Mouse (Mus musculus) MEL (cell line): Measurements from ENCODE around the gene Zbbx. TPM values are rescaled to one million over a fixed set of nuclear protein-coding genes. Genes with fewer than 3 reads are reported as not detected.

Experiments used
- DNase-seq: peaks from one replicate; pipeline ENCODE4 v3.0.0; 2011; ENCODE audit warnings: low read depth, low spot score
- H3K27ac ChIP-seq: 2 replicates; pipeline ENCODE4 v1.5.1; 2012; ENCODE audit warnings: low read depth, mild to moderate bottlenecking, control low read depth, low read length, moderate library complexity; ENCODE audit not compliant: control insufficient read depth
- H3K27me3 ChIP-seq, 2 experiments: fragments of 150-350 bp in 1 of 2; sonication (generic) in 1 of 2; 2 replicates each; pipeline ENCODE4 v1.6.1; 2012; ENCODE audit warnings: low read length in 2 of 2, mild to moderate bottlenecking in 2 of 2, improper control_type of control experiment in 1 of 2, moderate library complexity in 1 of 2; ENCODE audit not compliant: insufficient read depth in 2 of 2, control insufficient read depth in 1 of 2
- H3K36me3 ChIP-seq, 2 experiments: 2 replicates each; pipeline ENCODE4 v1.6.1; 2012 to 2014; ENCODE audit warnings: low read length in 2 of 2, improper control_type of control experiment in 1 of 2, inconsistent platforms in 1 of 2, mild to moderate bottlenecking in 1 of 2; ENCODE audit not compliant: insufficient read depth in 2 of 2, control insufficient read depth in 1 of 2
- H3K4me1 ChIP-seq, 2 experiments: fragments of 150-350 bp in 1 of 2; sonication (generic) in 1 of 2; 2 replicates each; pipeline ENCODE4 v1.6.1; 2012; ENCODE audit warnings: low read length in 2 of 2, improper control_type of control experiment in 1 of 2, mild to moderate bottlenecking in 1 of 2; ENCODE audit not compliant: insufficient read depth in 2 of 2, control insufficient read depth in 1 of 2
- H3K4me3 ChIP-seq, 2 experiments: fragments of 150-350 bp in 1 of 2; sonication (generic) in 1 of 2; 2 replicates each; pipeline ENCODE4 v1.5.1; 2012; ENCODE audit warnings: low read depth in 2 of 2, low read length in 2 of 2, mild to moderate bottlenecking in 2 of 2, moderate library complexity in 2 of 2, control low read depth in 1 of 2, improper control_type of control experiment in 1 of 2; ENCODE audit not compliant: control insufficient read depth in 1 of 2, insufficient read depth in 1 of 2
- H3K79me2 ChIP-seq: 2 replicates; pipeline ENCODE4 v1.6.1; 2012; ENCODE audit warnings: mild to moderate bottlenecking, low read length, moderate library complexity; ENCODE audit not compliant: control insufficient read depth, poor library complexity, insufficient read depth
- H3K9ac ChIP-seq: 2 replicates; pipeline ENCODE4 v1.6.1; 2012; ENCODE audit warnings: low read depth, mild to moderate bottlenecking, control low read depth, low read length, moderate library complexity; ENCODE audit not compliant: control insufficient read depth, poor library complexity, severe bottlenecking
- H3K9me3 ChIP-seq: fragments of 150-350 bp; sonication (generic); replicated peaks from 2 replicates; pipeline ENCODE4 v1.6.1; 2012; ENCODE audit warnings: mild to moderate bottlenecking, low read length, improper control_type of control experiment, moderate library complexity; ENCODE audit not compliant: insufficient read depth
- EP300 ChIP-seq, 2 experiments: IDR thresholded peaks; 2 replicates each; pipeline ENCODE4 v1.6.1; 2011; ENCODE audit warnings: improper control_type of control experiment in 2 of 2, low read length in 2 of 2, low read depth in 1 of 2, mild to moderate bottlenecking in 1 of 2
- ETS1 ChIP-seq: IDR thresholded peaks from 2 replicates; pipeline ENCODE4 v1.6.1; 2012; ENCODE audit warnings: low read depth, mild to moderate bottlenecking, inconsistent platforms, low read length, improper control_type of control experiment, moderate library complexity
- GABPA ChIP-seq: IDR thresholded peaks from 2 replicates; pipeline ENCODE4 v1.6.1; 2012; ENCODE audit warnings: low read depth, mild to moderate bottlenecking, inconsistent platforms, low read length, improper control_type of control experiment, moderate library complexity
- MAZ ChIP-seq: IDR thresholded peaks from 2 replicates; pipeline ENCODE4 v1.6.1; 2012; ENCODE audit warnings: low read depth, mild to moderate bottlenecking, inconsistent platforms, low read length, improper control_type of control experiment
- MEF2A ChIP-seq: IDR thresholded peaks from 2 replicates; pipeline ENCODE4 v1.6.1; 2014; ENCODE audit warnings: low read depth, mild to moderate bottlenecking, inconsistent platforms, low read length, improper control_type of control experiment; ENCODE audit not compliant: poor library complexity, insufficient replicate concordance, severe bottlenecking; ENCODE audit errors: extremely low read depth
- MXI1 ChIP-seq: IDR thresholded peaks from 2 replicates; pipeline ENCODE4 v1.6.1; 2011; ENCODE audit warnings: mild to moderate bottlenecking, low read depth, low read length, improper control_type of control experiment
- MYB ChIP-seq: IDR thresholded peaks from 2 replicates; pipeline ENCODE4 v1.6.1; 2011; ENCODE audit warnings: mild to moderate bottlenecking, low read depth, low read length, improper control_type of control experiment
- MYC ChIP-seq: IDR thresholded peaks from 2 replicates; pipeline ENCODE4 v1.6.1; 2011; ENCODE audit warnings: low read depth, mild to moderate bottlenecking, low read length, improper control_type of control experiment, moderate library complexity
- POLR2A ChIP-seq, 2 experiments: IDR thresholded peaks; 2 replicates each; pipeline ENCODE4 v1.6.1; 2011 to 2012; ENCODE audit warnings: low read length in 2 of 2, mild to moderate bottlenecking in 2 of 2, control low read depth in 1 of 2, improper control_type of control experiment in 1 of 2, low read depth in 1 of 2, moderate library complexity in 1 of 2; ENCODE audit not compliant: control insufficient read depth in 1 of 2, insufficient read depth in 1 of 2, poor library complexity in 1 of 2
- POLR2AphosphoS5 ChIP-seq: IDR thresholded peaks from 2 replicates; pipeline ENCODE4 v1.6.1; 2012; ENCODE audit warnings: low read depth, borderline replicate concordance, mild to moderate bottlenecking, inconsistent platforms, low read length, moderate library complexity, mixed read lengths
- SIN3A ChIP-seq: IDR thresholded peaks from 2 replicates; pipeline ENCODE4 v1.6.1; 2012; ENCODE audit warnings: low read length, improper control_type of control experiment, inconsistent platforms
- TAL1 ChIP-seq: IDR thresholded peaks from 2 replicates; pipeline ENCODE4 v1.6.1; 2012; ENCODE audit warnings: mild to moderate bottlenecking, inconsistent platforms, low read length, moderate library complexity, mixed read lengths
- ZKSCAN1 ChIP-seq: IDR thresholded peaks from 2 replicates; pipeline ENCODE4 v1.6.1; 2012; ENCODE audit warnings: low read depth, mild to moderate bottlenecking, inconsistent platforms, low read length, improper control_type of control experiment, moderate library complexity
- ZMIZ1 ChIP-seq: IDR thresholded peaks from 2 replicates; pipeline ENCODE4 v1.6.1; 2012; ENCODE audit warnings: low read depth, mild to moderate bottlenecking, inconsistent platforms, low read length, improper control_type of control experiment, moderate library complexity
- polyA plus RNA-seq, 2 experiments: library from polyadenylated mRNA; stranded (reverse) in 1 of 2; unstranded in 1 of 2; fragments of >175 nt in 1 of 2; fragments of >200 nt in 1 of 2; gene quantifications; 2 replicates each; pipeline versions ENCODE4 v1.2.1 to v1.2.4; 2012; ENCODE audit warnings: low replicate concordance in 2 of 2, low read depth in 1 of 2; ENCODE audit not compliant: insufficient read length in 2 of 2, insufficient read depth in 1 of 2, missing spikeins in 1 of 2
- total RNA-seq: library from RNA; depleted of rRNA; stranded (reverse); fragments of 300-350 nt; gene quantifications from 2 replicates; pipeline ENCODE4 v1.2.3, GENCODE M21; 2012; rRNA removed

Zbbx gene
- total and polyA plus RNA-seq, 3 experiments: not detected

DNA sequence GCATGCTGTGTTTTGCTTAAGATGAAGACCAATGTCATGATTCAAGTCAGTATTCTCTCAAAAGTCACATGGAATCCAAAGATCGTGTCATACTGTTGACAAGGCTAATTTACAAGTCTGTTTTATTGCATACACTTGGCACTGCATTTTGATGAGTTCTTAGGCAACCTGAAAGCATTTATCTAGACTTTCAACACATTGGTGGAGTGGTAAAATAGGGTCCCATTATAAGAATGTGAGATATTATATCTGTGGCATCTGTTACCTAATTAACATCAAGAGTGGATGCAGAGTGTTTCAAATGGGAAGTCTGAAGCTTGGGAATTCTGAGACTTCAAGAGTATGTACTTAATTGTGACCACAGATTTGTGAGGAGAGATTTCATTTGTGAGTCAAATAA lies 79.1 kb downstream of the Zbbx start:
- Histone ChIP-seq H3K9ac (no peak overlapping the region), H3K27me3 (no peaks in the 10 kb centered on the region), H3K27ac (no peak overlapping the region), H3K4me3 (no peak overlapping the region), H3K9me3 (no peaks in the 10 kb centered on the region), H3K4me1 (no peaks in the 10 kb centered on the region), H3K79me2 (no peaks in the 10 kb centered on the region), H3K36me3 (no peaks in the 10 kb centered on the region)
- DNase-seq: no peak
- no peak for TF ChIP-seq GABPA
- TF ChIP-seq ETS1: no peak
- TF ChIP-seq ZKSCAN1: no peak
- TF ChIP-seq EP300 (IDR thresholded peaks at IDR 0.05; ENCODE audit: low read depth in 1 of 2, low read length in 2 of 2): no peak
- no peak for TF ChIP-seq MXI1

DNA sequence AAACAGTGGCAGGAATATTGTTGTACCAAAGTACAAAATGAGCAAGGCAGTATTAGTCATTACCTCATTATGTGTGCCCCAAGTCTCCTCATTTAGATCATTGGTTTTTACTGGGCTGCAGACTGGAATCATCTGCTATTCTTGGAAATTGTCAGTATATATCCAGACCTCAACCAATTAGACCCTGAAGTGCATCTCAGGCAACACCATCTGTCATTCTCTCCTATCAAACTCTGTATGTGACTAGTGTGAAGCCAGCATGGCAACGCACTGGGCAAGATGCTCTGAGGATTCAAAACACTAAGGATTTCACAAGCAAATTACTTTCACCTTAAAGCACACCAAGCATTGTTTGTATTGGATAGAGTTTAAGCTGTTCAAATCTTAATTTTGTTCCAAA lies 85.9 kb downstream of the Zbbx start:
- TF ChIP-seq POLR2A (IDR thresholded peaks at IDR 0.05; ENCODE audit: control insufficient read depth in 1 of 2, insufficient read depth in 1 of 2, low read depth in 1 of 2, low read length in 2 of 2, poor library complexity in 1 of 2): no peak
- TF ChIP-seq MXI1: no peak
- no peak for TF ChIP-seq MAZ
- no peak for TF ChIP-seq TAL1
- no peak for TF ChIP-seq ZKSCAN1
- TF ChIP-seq MEF2A: no peak
- TF ChIP-seq SIN3A: no peak
- TF ChIP-seq POLR2AphosphoS5: no peak
- H3K4me1 ChIP-seq: no peaks in the 10 kb centered on the region
- DNase-seq: no peak

DNA sequence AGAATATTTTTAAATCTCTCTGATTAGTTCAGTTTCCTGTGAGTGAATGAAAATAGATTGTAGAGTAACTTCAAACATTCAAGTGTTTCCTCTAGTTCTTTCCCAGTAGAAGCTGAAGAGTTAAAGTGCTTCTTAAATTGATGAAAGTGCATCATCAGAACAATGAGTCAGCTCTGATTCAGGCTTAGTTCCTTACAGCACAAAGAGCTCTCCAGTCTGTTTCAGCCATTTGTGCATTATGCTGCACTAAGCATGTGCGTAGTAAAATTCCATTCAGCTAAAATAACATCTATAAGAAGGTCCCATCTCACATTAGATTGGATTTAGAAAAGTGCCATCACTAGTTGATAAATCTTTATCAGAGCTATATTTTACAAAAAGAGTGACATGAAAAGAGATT lies 155.1 kb downstream of the Zbbx start:
- Histone ChIP-seq H3K79me2 (no peaks in the 10 kb centered on the region), H3K9ac (no peak overlapping the region), H3K36me3 (no peaks in the 10 kb centered on the region), H3K27ac (no peak overlapping the region), H3K27me3 (no peaks in the 10 kb centered on the region), H3K4me3 (no peak overlapping the region), H3K9me3 (no peaks in the 10 kb centered on the region), H3K4me1 (no peaks in the 10 kb centered on the region)
- TF ChIP-seq ZKSCAN1 (no peak), ZMIZ1 (no peak), MYC (no peak), MYB (no peak)
- no peak for DNase-seq

More for the DNA sequence above, 85.9 kb downstream of the Zbbx start:
- Histone ChIP-seq H3K9ac (no peak overlapping the region), H3K9me3 (no peaks in the 10 kb centered on the region), H3K79me2 (no peaks in the 10 kb centered on the region), H3K27ac (no peak overlapping the region), H3K27me3 (no peaks in the 10 kb centered on the region), H3K36me3 (no peaks in the 10 kb centered on the region), H3K4me3 (no peak overlapping the region)

Other genes with a start within 250 kb of the Zbbx start
- gene Serpini2, start 105.0 kb upstream of the Zbbx start, total RNA-seq: not detected in 2 replicates
- not detected for gene Serpini2, start 105.0 kb upstream of the Zbbx start, polyA plus RNA-seq